Mouse (Mus musculus) hindbrain, embryonic 16.5 days (tissue): ENCODE measurements around the gene Zmpste24. TPM values are rescaled to one million over a fixed set of nuclear protein-coding genes. Genes with fewer than 3 reads are reported as not detected.
A peak's percentile ranks its signal among the peaks of the same experiment; 100 is the strongest.

ENCODE experiments used
- ATAC-seq: fragments of 200-750 bp; cut with Nextera tagmentation; 2 replicates; pipeline ENCODE4 v1.8.0; 2017; ENCODE audit warnings: moderate TSS enrichment, moderate library complexity
- H3K27ac ChIP-seq: fragments of 300-500 bp; sonication (generic); 2 replicates; pipeline ENCODE4 v1.5.1; 2014; ENCODE audit warnings: low read depth, mild to moderate bottlenecking, control low read depth, low read length, moderate library complexity
- H3K27me3 ChIP-seq: fragments of 300-500 bp; sonication (generic); replicated peaks from 2 replicates; pipeline ENCODE4 v1.6.1; 2014; ENCODE audit warnings: low read length; ENCODE audit not compliant: control insufficient read depth, insufficient read depth
- H3K36me3 ChIP-seq: fragments of 300-500 bp; sonication (generic); 2 replicates; pipeline ENCODE4 v1.6.1; 2014; ENCODE audit warnings: mild to moderate bottlenecking, low read length, moderate library complexity, mixed read lengths; ENCODE audit not compliant: control insufficient read depth, insufficient read depth
- H3K4me1 ChIP-seq: fragments of 300-500 bp; sonication (generic); 2 replicates; pipeline ENCODE4 v1.6.1; 2014; ENCODE audit warnings: low read depth, low read length; ENCODE audit not compliant: control insufficient read depth, insufficient read depth
- H3K4me2 ChIP-seq: fragments of 300-500 bp; sonication (generic); 2 replicates; pipeline ENCODE4 v1.6.1; 2014; ENCODE audit warnings: mild to moderate bottlenecking, low read length, control low read depth, moderate library complexity
- H3K4me3 ChIP-seq: fragments of 300-500 bp; sonication (generic); 2 replicates; pipeline ENCODE4 v1.5.1; 2014; ENCODE audit warnings: mild to moderate bottlenecking, low read length, control low read depth, moderate library complexity
- H3K9ac ChIP-seq: fragments of 300-500 bp; sonication (generic); 2 replicates; pipeline ENCODE4 v1.6.1; 2014; ENCODE audit warnings: low read depth, mild to moderate bottlenecking, control low read depth, low read length, moderate library complexity
- H3K9me3 ChIP-seq: fragments of 300-500 bp; sonication (generic); 2 replicates; pipeline ENCODE4 v1.6.1; 2014; ENCODE audit warnings: mild to moderate bottlenecking, low read length, moderate library complexity; ENCODE audit not compliant: control insufficient read depth
- WGBS: fragments of 180-500 bp; shearing (Covaris S2); extraction: QIAGEN DNeasy Blood & Tissue Kit; methylation state at CpG from one replicate; pipeline ENCODE4 v1.1.7; 2014; 5-methylcytosine and 5-hydroxymethylcytosine counted together
- polyA plus RNA-seq: library from polyadenylated mRNA; unstranded; fragments of >200 nt; fragmentation: Nextera tagmentation; extraction: Ambion mirVana; gene quantifications from 2 replicates; pipeline ENCODE4 v1.2.1, GENCODE M21; 2015

Gene Zmpste24
- 26.6 and 28.3 TPM in 2 replicates for polyA plus RNA-seq

- Histone ChIP-seq H3K27me3 (no peaks in the 10 kb centered on the region), H3K4me2 (peak within 1 kb of the TSS; percentile 69), H3K4me3 (peak within 1 kb of the TSS; percentile 67), H3K27ac (peak within 1 kb of the TSS; percentile 71), H3K9me3 (no peaks in the 10 kb centered on the region), H3K36me3 (peaks cover 10% of the 10 kb centered on the region; the same call in 1 of the 2 replicates), H3K9ac (peak within 1 kb of the TSS; percentile 68), H3K4me1 (peaks cover 15% of the 10 kb centered on the region)
- under 1% methylated on average over 39 of the region's 39 CpGs for WGBS
- peak; percentile 97 for ATAC-seq
Observed at GRCm38 (mm10) chr4:121097650-121098378, at the start of gene Zmpste24. Zmpste24 (minus strand) TSS chr4:121098241.

GRCm38 (mm10) chr4:121109126-121109525 is 11.1 kb upstream of the Zmpste24 start, which contains the start of gene Tmco2:
Tmco2 (minus strand) TSS chr4:121109226.
- H3K9me3 ChIP-seq: no peaks in the 10 kb centered on the region
- H3K4me3 ChIP-seq: no peak within 1 kb of the TSS
- H3K27me3 ChIP-seq: no peaks in the 10 kb centered on the region
- no peak within 1 kb of the TSS for H3K9ac ChIP-seq
- no peaks in the 10 kb centered on the region for H3K36me3 ChIP-seq
- WGBS: 96% methylated on average over 2 of the region's 2 CpGs
- ATAC-seq: no peak
- no peak within 1 kb of the TSS for H3K27ac ChIP-seq
- no peak within 1 kb of the TSS for H3K4me2 ChIP-seq
- no peaks in the 10 kb centered on the region for H3K4me1 ChIP-seq

GRCm38 (mm10) chr4:121103304-121103703 is 5.3 kb upstream of the Zmpste24 start:
- ATAC-seq: no peak
- Histone ChIP-seq H3K27me3 (no peaks in the 10 kb centered on the region), H3K36me3 (no peaks in the 10 kb centered on the region), H3K4me3 (no peak overlapping the region), H3K4me1 (peaks cover 3% of the 10 kb centered on the region), H3K9ac (no peak overlapping the region), H3K4me2 (no peak overlapping the region), H3K27ac (no peak overlapping the region), H3K9me3 (no peaks in the 10 kb centered on the region)
- 88% methylated on average over 4 of the region's 4 CpGs for WGBS

- H3K4me1 ChIP-seq: no peaks in the 10 kb centered on the region
- no peak overlapping the region for H3K4me2 ChIP-seq
- H3K36me3 ChIP-seq: peaks cover 14% of the 10 kb centered on the region; the same call in 1 of the 2 replicates
- H3K27ac ChIP-seq: no peak overlapping the region
- 94% methylated on average over 4 of the region's 4 CpGs for WGBS
- no peak for ATAC-seq
- H3K9ac ChIP-seq: no peak overlapping the region
- H3K27me3 ChIP-seq: no peaks in the 10 kb centered on the region
- H3K4me3 ChIP-seq: no peak overlapping the region
- no peaks in the 10 kb centered on the region for H3K9me3 ChIP-seq
Observed at GRCm38 (mm10) chr4:121090211-121090610, 7.8 kb downstream of the Zmpste24 start.

GRCm38 (mm10) chr4:121088696-121089095 is 9.3 kb downstream of the Zmpste24 start:
- H3K9ac ChIP-seq: no peak overlapping the region
- H3K4me1 ChIP-seq: no peaks in the 10 kb centered on the region
- no peak overlapping the region for H3K4me3 ChIP-seq
- 91% methylated on average over 2 of the region's 2 CpGs for WGBS
- no peaks in the 10 kb centered on the region for H3K27me3 ChIP-seq
- peaks cover 9% of the 10 kb centered on the region for H3K36me3 ChIP-seq
- H3K27ac ChIP-seq: no peak overlapping the region
- ATAC-seq: no peak
- H3K4me2 ChIP-seq: no peak overlapping the region
- H3K9me3 ChIP-seq: no peaks in the 10 kb centered on the region

GRCm38 (mm10) chr4:121084506-121084905 is 13.5 kb downstream of the Zmpste24 start:
- ATAC-seq: no peak
- no peak overlapping the region for H3K4me2 ChIP-seq
- H3K9me3 ChIP-seq: no peaks in the 10 kb centered on the region
- H3K36me3 ChIP-seq: peaks cover 22% of the 10 kb centered on the region
- no peak overlapping the region for H3K4me3 ChIP-seq
- H3K27me3 ChIP-seq: no peaks in the 10 kb centered on the region
- no peak overlapping the region for H3K27ac ChIP-seq
- no peaks in the 10 kb centered on the region for H3K4me1 ChIP-seq
- H3K9ac ChIP-seq: no peak overlapping the region

GRCm38 (mm10) chr4:121080395-121080794 is 17.6 kb downstream of the Zmpste24 start:
- Histone ChIP-seq H3K36me3 (peaks cover 26% of the 10 kb centered on the region), H3K4me1 (no peaks in the 10 kb centered on the region), H3K9me3 (no peaks in the 10 kb centered on the region), H3K27me3 (no peaks in the 10 kb centered on the region), H3K4me3 (no peak overlapping the region), H3K9ac (no peak overlapping the region), H3K27ac (no peak overlapping the region), H3K4me2 (no peak overlapping the region)
- WGBS: 74% methylated on average over 1 of the region's 1 CpGs
- no peak for ATAC-seq

- no peak overlapping the region for H3K27ac ChIP-seq
- ATAC-seq: no peak
- 46% methylated on average over 3 of the region's 3 CpGs for WGBS
- H3K36me3 ChIP-seq: peaks cover 26% of the 10 kb centered on the region
- no peak overlapping the region for H3K9ac ChIP-seq
- no peaks in the 10 kb centered on the region for H3K9me3 ChIP-seq
- H3K27me3 ChIP-seq: no peaks in the 10 kb centered on the region
- no peaks in the 10 kb centered on the region for H3K4me1 ChIP-seq
- no peak overlapping the region for H3K4me3 ChIP-seq
- no peak overlapping the region for H3K4me2 ChIP-seq
Observed at GRCm38 (mm10) chr4:121077915-121078646, 20.0 kb downstream of the Zmpste24 start.

GRCm38 (mm10) chr4:121074250-121074649 is 23.8 kb downstream of the Zmpste24 start:
- no peaks in the 10 kb centered on the region for H3K9me3 ChIP-seq
- no peak for ATAC-seq
- H3K4me2 ChIP-seq: no peak overlapping the region
- no peak overlapping the region for H3K4me3 ChIP-seq
- H3K36me3 ChIP-seq: peaks cover 22% of the 10 kb centered on the region
- no peaks in the 10 kb centered on the region for H3K4me1 ChIP-seq
- 77% methylated on average over 4 of the region's 4 CpGs for WGBS
- H3K27ac ChIP-seq: no peak overlapping the region
- no peaks in the 10 kb centered on the region for H3K27me3 ChIP-seq
- H3K9ac ChIP-seq: no peak overlapping the region
